ENCODE assay signal across 10 mouse cellular contexts in the genomic region with DNA sequence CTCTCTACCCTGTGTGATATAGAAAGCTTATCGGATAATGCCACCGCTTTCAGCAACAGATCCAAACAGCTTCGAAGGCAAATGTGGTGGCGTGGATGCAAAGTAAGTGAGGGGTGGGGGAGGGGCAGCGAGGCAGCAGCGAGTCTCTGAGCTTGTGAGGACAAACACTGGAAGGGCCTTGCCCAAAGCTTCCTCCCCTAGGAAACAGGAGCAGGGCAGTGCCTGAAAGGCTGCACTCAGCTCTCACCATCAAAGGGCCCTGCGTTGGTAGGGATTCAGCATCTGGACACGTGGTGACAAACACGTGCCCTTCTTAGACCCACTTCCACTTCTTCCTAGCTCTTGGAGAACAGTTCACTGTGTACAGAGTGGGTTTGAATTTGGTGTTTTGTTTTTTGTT. TPM values are rescaled to one million over a fixed set of nuclear protein-coding genes. Genes with fewer than 3 reads are reported as not detected.
DNase-seq lines count a peak whose midpoint lies in the region; ATAC-seq lines count a peak whose summit lies in the region.
"Had no signal": no experiment of that assay in that cellular context is flagged by ENCODE, and none has a peak within 500 bp of the region (broad histone marks: within the 10 kb centered on the region; RNA-seq: fewer than 3 reads in every experiment).

No protein-coding gene starts in this region.

- H3K4me2 ChIP-seq in kidney, embryonic 15.5 days: no peak overlapping the region
- peak overlapping the region; percentile 3; the same call in 1 of the 2 replicates for H3K4me2 ChIP-seq in heart, embryonic 14.5 days (ENCODE audit: low read length)

- peak; percentile 74; the same call in 1 of the 2 replicates for ATAC-seq in kidney, embryonic 15.5 days (replicated peaks; ENCODE audit: low FRiP score)
- no peak for ATAC-seq in heart, embryonic 14.5 days (ENCODE audit: insufficient number of reproducible peaks, insufficient read depth, low FRiP score, low read depth)
- ATAC-seq in erythroid progenitor cell, adult 5-6 weeks (replicated peaks; ENCODE audit: low FRiP score, poor library complexity, severe bottlenecking): no peak
- ATAC-seq in CD4-positive, CD25-positive, alpha-beta regulatory T cell, adult 4 months: no peak
- ATAC-seq: Patski had no signal

- H3K9me3 ChIP-seq in kidney, embryonic 15.5 days (replicated peaks): no peaks in the 10 kb centered on the region
- no peaks in the 10 kb centered on the region for H3K9me3 ChIP-seq in heart, embryonic 14.5 days (ENCODE audit: control insufficient read depth, low read length)
- H3K9me3 ChIP-seq: megakaryocyte, embryonic 14.5 days had no signal

- no peak overlapping the region for H3K4me3 ChIP-seq in kidney, embryonic 15.5 days (replicated peaks)
- no peak overlapping the region for H3K4me3 ChIP-seq in heart, embryonic 14.5 days (ENCODE audit: control insufficient read depth in 1 of 2, insufficient read depth in 1 of 2, low read depth in 1 of 2, low read length in 2 of 2)
- H3K4me3 ChIP-seq: megakaryocyte, embryonic 14.5 days had no signal

- H3K27me3 ChIP-seq in kidney, embryonic 15.5 days: no peaks in the 10 kb centered on the region
- H3K27me3 ChIP-seq in heart, embryonic 14.5 days (ENCODE audit: control insufficient read depth, insufficient read depth, low read length): no peaks in the 10 kb centered on the region
- H3K27me3 ChIP-seq: megakaryocyte, embryonic 14.5 days; Patski had no signal

- peaks cover 26% of the 10 kb centered on the region for H3K36me3 ChIP-seq in kidney, embryonic 15.5 days
- H3K36me3 ChIP-seq in heart, embryonic 14.5 days (ENCODE audit: control insufficient read depth, insufficient read depth, low read length): peaks cover 27% of the 10 kb centered on the region

- no peak overlapping the region for H3K27ac ChIP-seq in kidney, embryonic 15.5 days
- no peak overlapping the region for H3K27ac ChIP-seq in heart, embryonic 14.5 days (replicated peaks in 1 of 2; ENCODE audit: control insufficient read depth in 1 of 2, insufficient read depth in 1 of 2, low read depth in 2 of 2, low read length in 2 of 2)

- H3K4me1 ChIP-seq in kidney, embryonic 15.5 days: no peaks in the 10 kb centered on the region
- H3K4me1 ChIP-seq in heart, embryonic 14.5 days (ENCODE audit: control insufficient read depth in 2 of 2, insufficient read depth in 2 of 2, low read length in 2 of 2): peaks cover 0 to 2% of the 10 kb centered on the region in 2 experiments; a peak in 2 of 4 replicates

- 17% methylated on average over 9 of the region's 9 CpGs for WGBS in kidney, embryonic 15.5 days
- 7% methylated on average over 9 of the region's 9 CpGs for WGBS in heart, embryonic 14.5 days

- no peak overlapping the region for H3K9ac ChIP-seq in kidney, embryonic 15.5 days
- H3K9ac ChIP-seq in heart, embryonic 14.5 days (ENCODE audit: low read length): no peak overlapping the region

- DNase-seq in kidney, postnatal 14 days: no peak
- DNase-seq in embryo, embryonic 11 days: peak; percentile 81
- DNase-seq in mesoderm, embryonic 11.5 days (ENCODE audit: low read depth, low spot score): peak; percentile 66
- DNase-seq in cerebellum, adult 9-11 months: no peak

RNA-seq across cellular contexts. Expression of a gene that starts 19.1 kb away (rescaled TPM):
- 54.3 and 58.4 TPM in 2 replicates for polyA plus RNA-seq in kidney, embryonic 15.5 days (2015; fragmentation: Nextera tagmentation; extraction: Ambion mirVana)
- 32.2 and 35.8 TPM in 2 replicates for polyA plus RNA-seq in heart, embryonic 14.5 days (2014; fragmentation: Nextera tagmentation; extraction: Ambion mirVana)
- total RNA-seq in erythroid progenitor cell, adult 5-6 weeks (2015; ENCODE audit: low replicate concordance): 16.8 and 17.3 TPM in 2 replicates
- 0.15 and 9.0 TPM in 2 replicates for total RNA-seq in erythroid progenitor cell, adult 5-6 weeks (2017; ENCODE audit: low replicate concordance)
- 100 to 1,000 TPM in 1 of 2 experiments, 10 to 100 TPM in 1; 91.3 to 111 TPM for polyA plus RNA-seq in CD4-positive, CD25-positive, alpha-beta regulatory T cell, adult 4 months (2017; shearing (Covaris generic))

RNA-seq across cellular contexts. Expression of a gene that starts 41.1 kb away (rescaled TPM):
- 24.9 and 26.9 TPM in 2 replicates for polyA plus RNA-seq in kidney, embryonic 15.5 days (2015; fragmentation: Nextera tagmentation; extraction: Ambion mirVana)
- 6.9 and 8.2 TPM in 2 replicates for polyA plus RNA-seq in heart, embryonic 14.5 days (2014; fragmentation: Nextera tagmentation; extraction: Ambion mirVana)
- total RNA-seq in erythroid progenitor cell, adult 5-6 weeks (2015; ENCODE audit: low replicate concordance): 1.4 and 2.5 TPM in 2 replicates
- 1.7 and 1.8 TPM in 2 replicates for total RNA-seq in erythroid progenitor cell, adult 5-6 weeks (2017; ENCODE audit: low replicate concordance)
- 10 to 100 TPM in 1 of 2 experiments, 1 to 10 TPM in 1; 5.9 to 16.8 TPM for polyA plus RNA-seq in CD4-positive, CD25-positive, alpha-beta regulatory T cell, adult 4 months (2017; shearing (Covaris generic))

RNA-seq across cellular contexts. Expression of a gene that starts 49.5 kb away (rescaled TPM):
- 0.18 and 0.47 TPM in 2 replicates for polyA plus RNA-seq in kidney, embryonic 15.5 days (2015; fragmentation: Nextera tagmentation; extraction: Ambion mirVana)
- not detected in 2 replicates for polyA plus RNA-seq in heart, embryonic 14.5 days (2014; fragmentation: Nextera tagmentation; extraction: Ambion mirVana)
- total RNA-seq in erythroid progenitor cell, adult 5-6 weeks (2015; ENCODE audit: low replicate concordance): not detected in 2 replicates
- total RNA-seq in erythroid progenitor cell, adult 5-6 weeks (2017; ENCODE audit: low replicate concordance): not detected in 2 replicates
- not detected for polyA plus RNA-seq in CD4-positive, CD25-positive, alpha-beta regulatory T cell, adult 4 months (2017; shearing (Covaris generic))
- polyA plus RNA-seq: Patski had no signal

Comparison
In these comparisons a context has a peak if more than half of its experiments do, and no peak if none do; other contexts are left out.
1. DNase-seq: peak in embryo, embryonic 11 days (single experiment) and mesoderm, embryonic 11.5 days (single experiment); none in kidney, postnatal 14 days (single experiment) and cerebellum, adult 9-11 months (single experiment).